Mouse (Mus musculus) spleen, embryonic (tissue): ENCODE data around the gene Shisa5.

Source experiments
- CTCF ChIA-PET: fragments of 350-600 bp; sonication (Branson Sonifier 250); formaldehyde crosslinking; loops from one replicate; lab custom pipeline; 2022; lab: Charles Lee

Shisa5 gene

GRCm38 (mm10) chr9:109038086-109038895, at the start of gene Shisa5:
Gene Shisa5 (plus strand): TSS chr9:109038565.
- CTCF ChIA-PET: interaction anchor here (0.5 to 0.6 kb wide), 4 partner anchors 20 to 101 kb away, joined by 3 to 4 read pairs (median 3); no protein-coding TSS in a partner anchor

- CTCF ChIA-PET: interaction anchor here (0.6 kb wide), 1 partner anchor 148 kb away, joined by 9 read pairs; no protein-coding TSS in a partner anchor
These were observed 48.4 kb upstream of the Shisa5 start for GRCm38 (mm10) chr9:108989802-108990461.

- CTCF ChIA-PET: interaction anchor here (0.6 kb wide), 2 partner anchors 148 to 643 kb away, joined by 4 to 9 read pairs; partner anchors contain the start of gene Usp4
These were observed 47.9 kb upstream of the Shisa5 start for GRCm38 (mm10) chr9:108990462-108990820.

- CTCF ChIA-PET: interaction anchor here (0.8 kb wide), 1 partner anchor 127 kb away, joined by 4 read pairs; no protein-coding TSS in a partner anchor
These were observed 46.8 kb upstream of the Shisa5 start, which contains the start of gene Pfkfb4 for GRCm38 (mm10) chr9:108991428-108992084. Gene Pfkfb4 (plus strand): TSS chr9:108991778.

- CTCF ChIA-PET: interaction anchor here (0.6 to 0.8 kb wide), 2 partner anchors 24 to 127 kb away, joined by 4 to 5 read pairs; no protein-coding TSS in a partner anchor
These were observed 46.3 kb upstream of the Shisa5 start for GRCm38 (mm10) chr9:108992085-108992469.

- CTCF ChIA-PET: interaction anchor here (0.6 kb wide), 1 partner anchor 23 kb away, joined by 5 read pairs; no protein-coding TSS in a partner anchor
These were observed 45.6 kb upstream of the Shisa5 start for GRCm38 (mm10) chr9:108992620-108993361.

GRCm38 (mm10) chr9:108996411-108996810, 42.0 kb upstream of the Shisa5 start:
- CTCF ChIA-PET: no interaction called here

GRCm38 (mm10) chr9:108998287-108999166, 39.8 kb upstream of the Shisa5 start:
- CTCF ChIA-PET: no interaction called here

- CTCF ChIA-PET: no interaction called here
These were observed 39.2 kb upstream of the Shisa5 start for GRCm38 (mm10) chr9:108999167-108999526.

- CTCF ChIA-PET: interaction anchor here (0.7 kb wide), 1 partner anchor 17 kb away, joined by 3 read pairs; no protein-coding TSS in a partner anchor
These were observed 37.6 kb upstream of the Shisa5 start for GRCm38 (mm10) chr9:109000726-109001125.

GRCm38 (mm10) chr9:109003201-109003600, 35.2 kb upstream of the Shisa5 start:
- CTCF ChIA-PET: interaction anchor here (1.0 kb wide), 1 partner anchor 42 kb away, joined by 3 read pairs; no protein-coding TSS in a partner anchor

GRCm38 (mm10) chr9:109007025-109007780, 31.2 kb upstream of the Shisa5 start:
- CTCF ChIA-PET: interaction anchor here (0.5 kb wide), 1 partner anchor 237 kb away, joined by 3 read pairs; no protein-coding TSS in a partner anchor

- CTCF ChIA-PET: no interaction called here
These were observed 30.3 kb upstream of the Shisa5 start for GRCm38 (mm10) chr9:109008081-109008480.

GRCm38 (mm10) chr9:109008994-109009635, 29.2 kb upstream of the Shisa5 start:
- CTCF ChIA-PET: interaction anchor here (0.6 kb wide), 1 partner anchor 1725 kb away, joined by 9 read pairs; no protein-coding TSS in a partner anchor

GRCm38 (mm10) chr9:109009636-109010315, 28.6 kb upstream of the Shisa5 start:
- CTCF ChIA-PET: no interaction called here

- CTCF ChIA-PET: no interaction called here
These were observed 28.1 kb upstream of the Shisa5 start for GRCm38 (mm10) chr9:109010316-109010690.

GRCm38 (mm10) chr9:109015397-109015796, 23.0 kb upstream of the Shisa5 start:
- CTCF ChIA-PET: interaction anchor here (0.6 kb wide), 2 partner anchors 23 to 116 kb away, joined by 4 to 5 read pairs; no protein-coding TSS in a partner anchor
